Mouse (Mus musculus) hindbrain, embryonic 11.5 days (tissue): ENCODE measurements around the gene Tmem171. TPM values are rescaled to one million over a fixed set of nuclear protein-coding genes. Genes with fewer than 3 reads are reported as not detected.
A peak's percentile ranks its signal among the peaks of the same experiment; 100 is the strongest.

Experiments
- ATAC-seq: fragments of 200-750 bp; cut with Nextera tagmentation; 2 replicates; pipeline ENCODE4 v1.8.0; 2017; ENCODE audit warnings: mild to moderate bottlenecking, moderate TSS enrichment, moderate library complexity; ENCODE audit not compliant: low FRiP score
- DNase-seq: peaks from one replicate; pipeline ENCODE4 v3.0.0-alpha.2; 2015; ENCODE audit warnings: low spot score
- H3K27ac ChIP-seq: fragments of 300-500 bp; sonication (generic); 2 replicates; pipeline ENCODE4 v1.5.1; 2014; ENCODE audit warnings: mild to moderate bottlenecking, low read depth, low read length
- H3K27me3 ChIP-seq: fragments of 300-500 bp; sonication (generic); 2 replicates; pipeline ENCODE4 v1.6.1; 2014; ENCODE audit warnings: mild to moderate bottlenecking, low read length, moderate library complexity, mixed read lengths; ENCODE audit not compliant: control insufficient read depth, insufficient read depth
- H3K36me3 ChIP-seq: fragments of 300-500 bp; sonication (generic); 2 replicates; pipeline ENCODE4 v1.6.1; 2014; ENCODE audit warnings: mild to moderate bottlenecking, low read length, moderate library complexity, mixed read lengths; ENCODE audit not compliant: control insufficient read depth, insufficient read depth
- H3K4me1 ChIP-seq: fragments of 300-500 bp; sonication (generic); replicated peaks from 2 replicates; pipeline ENCODE4 v1.6.1; 2014; ENCODE audit warnings: low read length, mixed read lengths; ENCODE audit not compliant: control insufficient read depth, insufficient read depth
- H3K4me2 ChIP-seq: fragments of 300-500 bp; sonication (generic); replicated peaks from 2 replicates; pipeline ENCODE4 v1.6.1; 2014; ENCODE audit warnings: mild to moderate bottlenecking, low read depth, low read length
- H3K4me3 ChIP-seq: fragments of 300-500 bp; sonication (generic); 2 replicates; pipeline ENCODE4 v1.5.1; 2014; ENCODE audit warnings: low read depth, low read length
- H3K9ac ChIP-seq: fragments of 300-500 bp; sonication (generic); 2 replicates; pipeline ENCODE4 v1.6.1; 2014; ENCODE audit warnings: low read depth, low read length
- H3K9me3 ChIP-seq: fragments of 300-500 bp; sonication (generic); 2 replicates; pipeline ENCODE4 v1.6.1; 2016; ENCODE audit warnings: low read length; ENCODE audit not compliant: control insufficient read depth
- WGBS: fragments of 180-500 bp; shearing (Covaris S2); extraction: QIAGEN DNeasy Blood & Tissue Kit; methylation state at CpG from one replicate; pipeline ENCODE4 v1.1.7; 2014; 5-methylcytosine and 5-hydroxymethylcytosine counted together
- polyA plus RNA-seq: library from polyadenylated mRNA; unstranded; fragments of >200 nt; fragmentation: Nextera tagmentation; extraction: Ambion mirVana; gene quantifications from 2 replicates; pipeline ENCODE4 v1.2.1, GENCODE M21; 2014

Gene Tmem171
- polyA plus RNA-seq, 1 experiment from 2014 or later: not detected

- Histone ChIP-seq H3K4me1 (no peaks in the 10 kb centered on the region), H3K27me3 (no peaks in the 10 kb centered on the region), H3K9me3 (no peaks in the 10 kb centered on the region), H3K36me3 (no peaks in the 10 kb centered on the region), H3K9ac (no peak overlapping the region), H3K4me2 (no peak overlapping the region), H3K27ac (no peak overlapping the region), H3K4me3 (no peak overlapping the region)
- no peak for DNase-seq
- ATAC-seq: no peak
- 88% methylated on average over 10 of the region's 10 CpGs for WGBS
Measured at GRCm38 (mm10) chr13:98665240-98665639, 29.4 kb downstream of the Tmem171 start.

GRCm38 (mm10) chr13:98662173-98662675, 32.4 kb downstream of the Tmem171 start:
- Histone ChIP-seq H3K4me3 (no peak overlapping the region), H3K27ac (no peak overlapping the region), H3K4me2 (no peak overlapping the region), H3K36me3 (no peaks in the 10 kb centered on the region), H3K4me1 (no peaks in the 10 kb centered on the region), H3K27me3 (no peaks in the 10 kb centered on the region), H3K9ac (no peak overlapping the region), H3K9me3 (no peaks in the 10 kb centered on the region)
- DNase-seq (no peak), ATAC-seq (no peak)
- WGBS: 83% methylated on average over 4 of the region's 4 CpGs

GRCm38 (mm10) chr13:98656034-98656471, 38.6 kb downstream of the Tmem171 start:
- peak; percentile 15 for DNase-seq
- ATAC-seq: no peak
- H3K4me2 ChIP-seq: no peak overlapping the region
- no peak overlapping the region for H3K9ac ChIP-seq
- WGBS: 77% methylated on average over 16 of the region's 16 CpGs
- no peaks in the 10 kb centered on the region for H3K9me3 ChIP-seq
- no peak overlapping the region for H3K4me3 ChIP-seq
- no peak overlapping the region for H3K27ac ChIP-seq
- H3K4me1 ChIP-seq: no peaks in the 10 kb centered on the region
- H3K27me3 ChIP-seq: no peaks in the 10 kb centered on the region
- no peaks in the 10 kb centered on the region for H3K36me3 ChIP-seq

GRCm38 (mm10) chr13:98655346-98655745, 39.3 kb downstream of the Tmem171 start:
- ATAC-seq: no peak
- DNase-seq: no peak
- WGBS: 85% methylated on average over 4 of the region's 4 CpGs
- Histone ChIP-seq H3K27me3 (no peaks in the 10 kb centered on the region), H3K27ac (no peak overlapping the region), H3K4me2 (no peak overlapping the region), H3K4me3 (no peak overlapping the region), H3K9ac (no peak overlapping the region), H3K36me3 (no peaks in the 10 kb centered on the region), H3K4me1 (no peaks in the 10 kb centered on the region), H3K9me3 (no peaks in the 10 kb centered on the region)

- Histone ChIP-seq H3K9ac (no peak overlapping the region), H3K36me3 (no peaks in the 10 kb centered on the region), H3K27me3 (no peaks in the 10 kb centered on the region), H3K4me2 (no peak overlapping the region), H3K27ac (no peak overlapping the region), H3K4me1 (no peaks in the 10 kb centered on the region), H3K4me3 (no peak overlapping the region), H3K9me3 (no peaks in the 10 kb centered on the region)
- no peak for DNase-seq
- WGBS: 61% methylated on average over 10 of the region's 10 CpGs
- no peak for ATAC-seq
Measured at GRCm38 (mm10) chr13:98654129-98654939, 40.3 kb downstream of the Tmem171 start.

- ATAC-seq (no peak), DNase-seq (no peak)
- H3K36me3 ChIP-seq: no peaks in the 10 kb centered on the region
- no peaks in the 10 kb centered on the region for H3K9me3 ChIP-seq
- WGBS: 81% methylated on average over 2 of the region's 2 CpGs
- no peak overlapping the region for H3K4me2 ChIP-seq
- H3K4me3 ChIP-seq: no peak overlapping the region
- no peaks in the 10 kb centered on the region for H3K4me1 ChIP-seq
- no peak overlapping the region for H3K27ac ChIP-seq
- H3K9ac ChIP-seq: no peak overlapping the region
- no peaks in the 10 kb centered on the region for H3K27me3 ChIP-seq
Measured at GRCm38 (mm10) chr13:98652194-98652593, 42.4 kb downstream of the Tmem171 start.

GRCm38 (mm10) chr13:98651228-98651977, 43.2 kb downstream of the Tmem171 start:
- H3K9me3 ChIP-seq: no peaks in the 10 kb centered on the region
- H3K27me3 ChIP-seq: no peaks in the 10 kb centered on the region
- H3K36me3 ChIP-seq: no peaks in the 10 kb centered on the region
- 74% methylated on average over 17 of the region's 17 CpGs for WGBS
- no peak overlapping the region for H3K9ac ChIP-seq
- H3K4me3 ChIP-seq: no peak overlapping the region
- H3K4me2 ChIP-seq: no peak overlapping the region
- ATAC-seq: no peak
- H3K4me1 ChIP-seq: no peaks in the 10 kb centered on the region
- DNase-seq: no peak
- H3K27ac ChIP-seq: no peak overlapping the region

GRCm38 (mm10) chr13:98647775-98648568, 46.7 kb downstream of the Tmem171 start:
- ATAC-seq: no peak
- Histone ChIP-seq H3K27me3 (no peaks in the 10 kb centered on the region), H3K36me3 (no peaks in the 10 kb centered on the region), H3K4me2 (no peak overlapping the region), H3K9me3 (no peaks in the 10 kb centered on the region), H3K4me3 (no peak overlapping the region), H3K9ac (no peak overlapping the region), H3K27ac (no peak overlapping the region), H3K4me1 (no peaks in the 10 kb centered on the region)
- DNase-seq: no peak
- 87% methylated on average over 22 of the region's 22 CpGs for WGBS
